Mouse (Mus musculus): ENCODE results near the gene Cgas.

Cgas gene

DNA sequence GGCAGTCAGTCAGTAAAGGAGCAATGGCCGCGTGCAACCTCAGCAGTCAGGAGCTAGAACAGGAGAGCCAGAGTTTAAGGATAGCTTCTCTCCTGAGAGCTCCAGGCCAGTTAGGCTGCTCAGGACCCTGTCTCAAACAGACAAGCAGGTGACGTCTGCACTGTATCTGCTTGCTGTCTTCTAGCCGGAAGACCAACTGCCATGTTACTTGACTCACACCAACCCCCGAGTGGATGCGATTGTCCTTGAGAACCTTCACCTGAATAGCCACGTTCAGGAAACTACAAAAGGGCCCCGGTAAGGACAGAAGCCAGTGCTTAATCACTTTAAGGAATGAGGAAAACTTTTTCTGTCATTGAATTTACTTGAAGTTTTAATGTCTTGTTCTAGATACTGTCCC lies 14.0 kb upstream of the Cgas start:
- no peak for DNase-seq (ENCODE audit: low spot score)

DNA sequence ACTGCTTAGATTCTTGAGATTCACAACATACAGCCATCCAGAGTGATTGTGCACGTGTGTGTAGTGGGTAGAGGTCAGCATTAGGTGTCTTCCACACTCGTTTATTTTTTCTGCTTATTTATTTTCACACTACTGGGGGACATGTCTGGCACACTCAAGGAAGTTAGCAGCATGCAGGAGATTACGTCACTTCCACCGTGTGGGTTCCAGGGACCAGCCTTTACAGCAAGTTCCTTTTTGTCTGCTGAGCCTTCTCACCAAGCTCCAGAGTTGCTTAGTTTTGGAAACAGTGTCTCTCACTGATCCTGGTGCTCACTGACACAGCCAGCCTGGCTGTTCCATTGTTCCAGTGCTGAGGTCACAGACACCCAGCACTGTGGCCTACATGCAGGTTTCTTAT lies 8.3 kb upstream of the Cgas start:
- DNase-seq (ENCODE audit: low spot score) = no peak

DNA sequence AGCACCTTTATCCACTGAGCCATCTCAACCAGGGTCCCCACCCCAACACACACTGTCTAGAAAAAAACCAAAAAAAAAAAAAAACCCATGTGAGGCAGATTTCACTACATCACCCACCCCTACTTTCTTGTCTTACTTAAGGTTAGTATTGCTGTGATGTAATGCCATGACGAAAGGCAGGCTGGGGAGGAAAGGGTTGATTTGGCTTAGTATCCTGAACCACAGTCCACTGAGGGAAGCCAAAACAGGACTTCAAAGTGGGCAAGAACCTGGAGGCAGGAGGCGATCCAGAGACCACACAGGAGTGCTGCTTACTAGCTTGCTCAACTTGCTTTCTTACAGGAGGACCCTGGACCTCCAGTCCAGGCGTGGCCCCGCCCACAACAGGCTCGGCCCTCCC lies 7.4 kb upstream of the Cgas start:
- no peak for DNase-seq (ENCODE audit: low spot score)

DNA sequence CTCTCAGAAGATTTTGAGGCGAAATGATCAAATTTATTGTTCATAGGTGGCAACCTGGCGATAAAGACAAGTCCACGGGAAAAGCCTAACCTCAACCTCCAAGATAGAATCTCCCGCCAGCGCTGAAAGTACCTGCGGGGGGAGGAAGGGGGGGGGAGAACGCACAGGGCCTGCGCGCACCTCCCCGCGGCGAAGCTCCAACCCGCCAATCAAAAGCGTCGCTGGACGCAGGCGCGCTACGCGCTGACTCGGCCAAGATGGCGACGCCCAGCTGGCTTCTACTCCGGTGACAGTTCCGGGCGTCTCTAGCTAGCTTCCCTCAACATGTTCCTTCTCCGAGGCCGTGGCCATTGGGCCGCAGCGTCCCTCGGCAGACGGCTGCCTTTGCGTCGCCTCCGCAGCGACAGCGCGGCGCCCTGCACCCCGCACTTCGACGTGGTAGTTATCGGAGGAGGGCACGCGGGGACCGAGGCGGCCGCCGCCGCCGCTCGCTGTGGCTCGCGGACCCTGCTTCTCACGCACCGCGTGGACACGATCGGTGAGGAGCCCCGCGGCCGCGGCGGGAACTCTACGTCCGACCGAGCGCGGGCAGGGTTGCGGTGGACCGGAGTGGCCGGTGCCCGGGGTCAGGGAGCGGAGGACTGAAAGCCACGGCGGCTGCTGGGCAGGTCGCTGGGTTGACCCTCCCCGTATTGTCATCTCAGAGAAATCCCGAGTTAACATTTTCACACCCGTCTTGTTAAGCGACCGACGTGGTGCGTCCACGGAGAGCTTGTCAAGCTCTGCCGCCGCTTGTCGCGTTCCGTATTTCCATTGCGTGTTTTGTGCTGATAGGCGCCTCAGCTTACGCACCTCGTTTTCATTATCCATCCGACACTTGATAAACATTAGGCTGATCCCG lies 5.2 kb upstream of the Cgas start, which contains the start of the genes Mto1 and Gm17324:
Mto1 (plus strand) TSS at position 236 of the 901 bp plus-strand sequence.
Gm17324 (minus strand) TSS at position 814 of the 901 bp plus-strand sequence.
- peak; percentile 84 for DNase-seq (ENCODE audit: low spot score)

DNA sequence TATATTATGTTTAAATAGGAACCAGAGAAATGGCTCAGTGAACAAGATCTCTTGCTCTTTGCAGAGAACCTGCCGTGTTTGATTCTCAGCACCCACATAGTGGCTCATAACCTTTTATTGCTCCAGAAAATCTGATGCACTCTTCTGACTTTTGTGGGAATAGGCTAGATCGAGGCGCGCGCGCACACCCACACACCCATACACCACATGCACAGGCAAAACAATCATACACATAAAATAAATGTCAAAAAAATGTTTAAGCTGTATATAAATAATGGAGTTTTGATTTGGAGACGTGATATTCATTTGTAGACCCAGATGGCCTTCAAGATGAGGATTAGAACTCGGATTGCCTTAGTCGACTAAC lies 4.6 kb upstream of the Cgas start:
- DNase-seq (ENCODE audit: low spot score) = no peak

DNA sequence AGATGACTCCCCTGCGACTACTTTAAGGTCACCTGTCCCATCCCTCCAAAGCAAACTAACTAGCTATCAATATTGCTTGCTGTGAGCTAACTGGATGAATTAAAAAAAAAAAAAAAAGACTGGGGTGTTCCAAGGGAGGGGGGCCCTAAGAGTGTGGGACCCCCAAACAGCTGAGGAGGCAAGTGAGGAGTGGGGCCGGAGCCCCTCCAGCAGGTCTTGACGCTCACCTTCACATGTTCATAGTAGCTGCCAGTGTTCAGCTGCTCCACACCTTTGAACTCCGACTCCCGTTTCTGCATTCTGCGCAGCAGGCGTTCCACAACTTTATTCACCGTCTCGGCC lies 829 bp downstream of the Cgas start:
- DNase-seq (ENCODE audit: low spot score) = no peak

DNA sequence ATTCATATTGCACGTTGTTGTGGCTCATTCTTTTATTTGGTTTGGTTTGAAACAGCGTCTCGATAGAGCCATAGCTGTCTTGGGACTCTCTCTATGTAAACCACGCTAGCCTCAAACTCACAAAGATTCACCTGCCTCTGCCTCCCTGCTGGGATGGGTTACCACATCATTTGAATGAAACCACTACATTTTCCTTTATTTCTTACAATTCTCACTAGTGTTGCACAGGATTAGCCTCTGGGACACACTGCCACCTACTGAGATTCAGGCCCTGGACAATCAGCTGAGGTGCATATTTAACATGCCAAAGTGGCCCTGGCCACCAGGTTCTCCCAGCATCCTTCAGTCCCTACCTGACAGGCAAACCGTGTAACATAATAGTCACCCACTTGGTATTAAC lies 3.6 kb downstream of the Cgas start:
- DNase-seq (ENCODE audit: low spot score) = no peak

DNA sequence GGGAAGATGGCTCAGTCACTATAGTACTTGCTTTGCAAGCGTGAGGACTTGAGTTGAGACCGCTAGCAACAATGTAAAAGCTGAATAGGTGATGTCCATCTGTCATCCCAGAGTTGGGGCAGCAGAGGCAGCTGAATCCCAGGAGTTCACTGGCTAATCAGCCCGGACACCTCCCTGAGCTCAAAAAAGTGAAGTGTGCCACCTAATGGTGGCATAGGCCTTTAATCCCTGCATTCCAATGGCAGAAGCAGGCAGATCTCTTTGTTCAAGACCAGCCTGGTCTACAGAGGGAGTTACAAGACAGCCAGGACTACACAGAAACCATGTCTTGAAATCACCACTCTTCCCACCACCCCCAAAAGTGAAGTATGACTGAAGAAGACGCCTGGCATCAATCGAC lies 10.6 kb downstream of the Cgas start:
- no peak for DNase-seq (ENCODE audit: low spot score)

DNA sequence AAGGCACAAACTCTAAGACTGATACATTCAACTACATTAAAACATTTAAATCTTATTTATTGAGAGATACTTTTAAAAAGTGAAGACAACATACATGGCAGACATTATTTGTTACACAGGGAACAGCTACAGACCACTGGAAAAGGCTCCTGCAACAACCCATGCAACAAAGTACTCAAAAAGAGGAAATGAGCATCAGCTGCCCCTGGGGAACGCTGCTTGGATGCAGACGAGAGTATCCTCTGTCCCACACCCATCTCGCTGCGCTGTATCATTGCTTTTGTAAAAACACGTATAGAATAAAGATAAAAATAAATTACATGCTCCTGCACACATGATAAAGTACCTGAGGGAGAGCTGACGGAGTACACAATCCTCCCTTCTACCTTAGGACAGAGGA lies 12.6 kb downstream of the Cgas start:
- DNase-seq (ENCODE audit: low spot score) = peak; percentile 18

DNA sequence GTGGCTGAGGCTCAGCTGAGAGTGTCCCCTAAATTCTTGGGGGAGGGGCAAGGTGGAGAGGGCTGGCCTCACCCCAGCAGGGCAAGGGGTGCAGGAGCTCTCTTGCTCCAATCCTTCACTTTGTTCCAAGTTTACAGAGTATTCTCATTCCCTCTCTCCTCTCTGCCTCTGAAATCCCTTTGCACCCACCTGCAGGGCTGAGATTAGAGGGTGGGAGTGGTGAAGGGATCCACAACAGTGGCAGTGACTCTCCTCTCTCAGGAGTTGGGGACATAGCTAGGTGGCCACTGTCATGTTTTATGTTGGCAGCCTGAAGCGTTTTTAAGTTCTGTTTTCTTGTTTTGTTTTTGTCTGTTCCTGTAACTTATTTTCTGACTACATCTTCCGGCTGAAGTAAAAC lies 13.5 kb downstream of the Cgas start:
- no peak for DNase-seq (ENCODE audit: low spot score)

DNA sequence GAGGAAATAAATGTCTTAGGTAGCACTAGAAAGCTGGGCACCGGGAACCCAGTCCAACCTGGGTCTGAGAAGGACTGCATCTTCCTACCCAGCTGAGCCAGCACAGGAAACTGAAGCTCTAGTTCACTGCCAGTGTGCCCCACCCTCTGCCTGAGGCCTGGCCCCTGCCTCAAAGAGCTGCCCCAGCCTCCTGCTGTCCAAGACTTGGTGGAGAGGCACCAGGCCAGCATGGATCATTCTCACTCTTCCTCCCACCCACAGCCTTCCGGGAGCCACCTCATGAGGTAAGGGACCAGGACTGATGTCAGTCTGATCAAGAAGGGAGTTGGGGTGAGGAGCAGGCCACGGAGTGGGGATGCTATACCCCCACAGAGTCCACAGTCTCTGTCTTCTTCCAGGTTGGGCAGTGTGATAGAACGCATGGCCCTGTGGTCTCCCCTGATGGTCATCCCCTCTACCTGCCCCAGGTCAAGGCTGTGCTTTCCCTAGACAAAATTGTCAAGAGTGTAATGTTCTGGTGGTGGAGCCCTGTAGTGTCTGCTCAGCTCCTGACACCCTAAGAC lies 14.1 kb downstream of the Cgas start:
- DNase-seq (ENCODE audit: low spot score) = no peak

DNA sequence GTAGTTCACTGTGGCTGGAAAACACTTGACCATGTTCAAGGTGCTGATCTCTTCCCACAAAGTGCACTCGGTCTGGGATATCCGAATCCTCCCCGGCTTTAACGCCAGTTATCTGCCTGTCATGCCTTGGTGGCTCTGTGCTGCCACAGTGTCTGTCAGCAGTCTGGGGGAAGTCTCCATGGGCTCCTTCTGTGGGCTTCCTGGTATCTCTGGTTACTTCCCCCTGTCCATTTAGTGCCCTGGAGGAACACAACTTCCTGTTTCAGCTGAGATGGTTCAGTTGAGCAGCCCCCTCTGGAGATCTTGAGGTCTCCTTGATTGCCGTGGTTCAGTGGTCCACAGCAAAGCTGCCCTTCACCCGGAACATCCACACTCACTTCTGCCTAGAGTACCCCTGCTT lies 14.9 kb downstream of the Cgas start:
- DNase-seq (ENCODE audit: low spot score) = no peak

DNA sequence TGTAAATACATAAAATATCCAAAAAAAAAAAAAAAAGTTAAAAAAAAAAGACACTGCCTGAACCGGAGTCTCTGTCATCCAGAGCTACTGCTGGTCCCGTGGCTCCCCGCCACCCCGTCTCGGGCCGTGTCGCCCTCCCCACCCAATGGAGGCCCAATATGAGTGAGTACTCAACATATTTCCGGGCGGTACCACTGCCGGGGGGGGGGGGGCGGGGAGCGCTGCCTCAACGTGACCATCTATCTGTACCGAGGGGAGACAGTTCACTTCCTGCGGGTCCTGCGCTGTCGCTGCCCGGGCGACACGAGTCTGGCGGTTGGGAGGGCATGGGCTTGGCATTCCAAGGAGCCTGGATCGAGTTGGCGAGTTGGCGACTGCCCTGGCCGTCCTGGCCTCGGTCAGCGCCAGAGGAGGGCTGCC lies 15.7 kb downstream of the Cgas start:
- DNase-seq (ENCODE audit: low spot score) = no peak

DNA sequence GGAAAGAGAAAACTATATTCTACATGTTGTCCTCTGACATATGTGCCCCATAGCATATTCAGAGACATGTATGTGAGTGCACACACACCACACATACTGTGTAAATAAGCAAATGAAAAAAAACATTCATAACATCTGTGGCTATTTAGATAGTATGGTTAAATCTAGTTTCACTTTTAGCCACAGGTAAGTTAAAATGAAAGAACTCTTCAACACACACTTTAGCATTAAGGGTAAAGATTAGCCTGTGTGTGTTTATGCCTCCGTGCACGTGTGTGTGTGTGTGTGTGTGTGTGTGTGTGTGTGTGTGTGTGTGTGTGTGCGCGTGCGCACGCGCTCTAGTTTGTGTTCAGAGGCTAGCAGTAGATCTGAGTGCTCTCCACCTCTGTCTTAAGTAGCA lies 41.4 kb downstream of the Cgas start:
- no peak for DNase-seq (ENCODE audit: low spot score)

DNA sequence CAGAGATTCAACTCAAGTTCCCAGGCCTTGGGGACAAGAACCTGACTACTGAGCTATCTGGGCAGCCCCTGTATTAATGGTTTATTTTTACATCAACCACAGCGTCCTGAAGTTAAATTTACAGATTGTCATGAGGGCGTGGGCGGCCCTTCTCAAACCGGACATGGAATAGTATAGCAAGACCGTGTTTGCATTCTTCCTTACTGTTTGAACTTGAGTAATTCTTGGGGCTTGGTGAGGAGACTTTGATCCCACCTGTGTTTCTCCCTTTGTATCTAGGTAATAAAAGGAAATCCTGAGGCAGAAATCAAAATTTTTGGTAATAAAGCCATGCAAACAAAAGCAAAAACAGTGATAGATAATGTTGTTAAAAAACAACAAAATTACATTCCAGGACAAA lies 42.5 kb downstream of the Cgas start:
- DNase-seq (ENCODE audit: low spot score) = no peak

DNA sequence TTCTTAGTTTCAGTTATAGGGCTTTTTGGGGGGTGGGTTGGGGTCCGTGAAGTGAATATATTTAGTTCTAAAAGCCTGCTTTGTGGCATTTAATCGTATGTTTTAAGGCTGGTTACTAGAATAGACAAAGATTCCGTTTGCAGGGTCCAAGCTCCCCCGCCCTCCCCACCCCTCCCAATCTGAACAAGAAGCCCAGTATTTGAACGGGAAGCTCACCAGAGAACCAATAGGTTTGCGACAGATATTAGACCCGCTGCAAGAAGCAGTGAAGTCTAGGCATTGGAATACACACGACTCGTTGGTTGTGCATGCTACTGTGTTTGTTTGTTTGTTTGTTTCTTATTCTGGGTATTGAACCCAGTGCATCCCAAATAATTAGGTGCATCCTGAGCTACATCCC lies 46.5 kb downstream of the Cgas start:
- DNase-seq (ENCODE audit: low spot score) = no peak

DNA sequence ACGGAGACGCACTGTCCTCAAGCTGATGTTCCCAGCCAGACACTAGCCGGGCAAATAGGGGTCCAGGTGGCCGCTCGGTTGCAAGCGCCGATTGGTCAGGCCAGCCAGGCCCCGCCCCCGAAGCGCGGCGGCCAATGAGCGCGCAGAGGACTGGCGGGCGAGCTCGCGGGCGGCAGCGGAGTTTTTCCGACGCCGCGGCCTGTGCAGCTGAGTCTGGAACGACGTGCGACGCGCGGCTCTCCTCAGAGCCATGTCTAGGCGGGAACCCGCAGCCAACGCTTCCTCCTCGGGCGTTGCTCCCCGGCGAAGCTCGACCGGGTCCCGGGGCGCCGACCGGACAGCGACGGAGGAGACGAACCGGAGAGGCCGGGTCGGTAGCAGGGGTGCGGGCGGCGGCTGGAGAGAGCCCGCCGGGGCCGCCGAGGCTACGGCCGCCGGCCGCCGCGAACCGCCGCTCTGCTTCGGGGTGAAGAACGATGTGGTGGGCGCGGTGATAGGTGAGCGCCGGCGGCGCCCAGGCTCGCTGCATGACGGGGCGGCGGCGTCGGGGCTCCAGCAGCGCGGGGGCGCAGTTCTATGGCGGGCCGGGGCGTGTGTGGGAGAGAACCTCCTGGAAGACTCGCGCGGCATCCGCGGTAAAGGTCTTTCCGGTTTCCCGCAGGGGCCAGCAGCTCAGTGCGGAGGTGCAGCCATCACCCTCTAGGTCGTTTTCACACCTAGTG lies 47.2 kb downstream of the Cgas start, which contains the start of gene Ddx43:
Ddx43 (plus strand) TSS at position 148 of the 722 bp plus-strand sequence.
- peak; percentile 11 for DNase-seq (ENCODE audit: low spot score)

DNA sequence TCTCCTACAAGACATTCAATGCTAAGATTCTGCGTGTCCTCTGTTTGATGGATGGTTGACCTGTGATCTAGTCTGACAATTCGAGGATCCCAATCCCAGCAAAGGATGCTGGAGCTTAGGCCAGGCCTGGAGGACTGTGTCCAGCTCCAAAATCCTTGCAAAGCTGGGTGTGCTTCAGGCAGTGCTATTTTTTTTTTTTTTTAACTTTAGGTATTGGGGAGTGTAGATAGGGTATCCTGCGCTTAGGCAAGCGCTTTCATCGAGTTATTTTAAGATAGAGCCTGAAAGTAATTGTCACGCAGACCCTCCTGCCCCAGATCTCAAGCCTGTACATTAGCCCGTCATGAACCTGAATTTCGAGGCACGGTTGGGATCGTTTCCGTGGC lies 47.8 kb downstream of the Cgas start:
- no peak for DNase-seq (ENCODE audit: low spot score)

DNA sequence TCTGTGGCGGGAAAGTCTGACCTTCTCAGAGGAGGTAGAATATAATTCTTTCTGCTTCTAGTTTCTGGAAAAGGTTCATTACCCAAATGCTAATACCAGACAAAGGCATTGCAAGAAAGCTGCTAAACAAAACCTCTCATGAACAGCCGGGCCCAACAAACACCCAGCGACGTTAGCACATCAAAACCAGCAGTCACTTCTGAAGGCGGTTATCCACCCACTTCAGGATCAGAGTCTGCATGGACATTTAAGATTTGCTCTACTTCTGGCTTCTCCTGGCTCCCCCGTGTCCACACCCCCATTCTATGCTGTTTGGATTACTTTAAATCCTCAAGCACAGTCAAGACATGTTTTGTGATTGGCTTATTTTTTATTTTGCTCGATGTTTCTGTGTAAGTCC lies 48.4 kb downstream of the Cgas start:
- DNase-seq (ENCODE audit: low spot score) = no peak

DNA sequence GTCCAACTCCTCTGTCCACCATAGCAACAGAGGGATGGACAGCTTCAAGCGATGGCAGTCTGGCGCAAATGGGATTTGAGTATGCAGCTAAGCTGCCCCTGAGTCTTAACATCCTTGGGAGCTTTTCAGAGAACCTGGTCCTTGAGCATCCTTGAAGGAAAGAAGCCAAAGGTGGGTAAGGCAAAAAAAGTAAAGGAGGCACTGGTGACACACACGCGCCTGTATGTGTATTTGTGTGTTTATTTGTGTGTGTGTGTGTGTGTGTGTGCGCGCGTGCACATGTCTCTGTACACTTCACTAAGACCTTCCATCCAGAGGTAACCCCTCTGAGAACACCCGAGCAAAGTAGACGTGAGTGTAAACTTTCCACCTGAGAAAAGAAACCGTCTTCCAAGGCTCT lies 49.3 kb downstream of the Cgas start:
- DNase-seq (ENCODE audit: low spot score) = no peak

DNA sequence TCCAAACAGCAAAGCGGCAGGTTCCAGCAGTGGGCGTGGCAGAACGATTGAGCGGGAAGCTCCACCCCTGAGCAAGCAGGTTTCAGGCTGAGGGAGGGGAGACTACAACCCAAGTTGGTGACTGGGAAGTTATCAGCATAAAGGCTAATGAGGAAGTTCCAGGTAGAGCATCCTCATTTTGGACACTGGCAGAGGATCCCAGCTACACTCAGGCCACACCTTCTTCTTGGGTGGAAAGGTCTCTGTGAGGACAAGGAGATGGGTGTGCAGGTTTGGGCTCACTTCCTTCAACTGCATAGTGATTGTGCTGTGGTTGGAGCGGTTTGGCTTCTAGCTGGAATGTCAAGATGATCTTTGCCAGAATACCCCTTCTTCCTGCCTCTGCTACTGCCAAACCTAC lies 53.1 kb downstream of the Cgas start:
- DNase-seq (ENCODE audit: low spot score) = no peak

DNA sequence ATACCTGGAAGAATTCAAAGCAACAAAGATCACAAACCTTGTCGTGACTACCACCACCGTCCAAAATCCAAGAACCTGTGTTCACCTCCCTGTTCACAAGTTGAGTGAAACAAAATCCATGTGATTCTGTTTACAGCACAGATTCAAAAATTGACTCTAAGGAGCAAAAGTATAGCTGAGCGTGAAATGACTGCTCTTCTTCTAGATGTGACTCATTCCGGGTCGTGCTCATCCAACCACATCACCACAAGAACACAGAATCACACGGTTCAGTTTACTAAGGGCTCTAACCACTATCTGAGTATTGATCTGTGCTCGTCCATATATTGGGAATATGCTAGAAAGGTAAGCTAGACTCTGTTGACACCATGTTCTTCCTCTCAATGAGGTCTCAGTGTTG lies 56.1 kb downstream of the Cgas start:
- DNase-seq (ENCODE audit: low spot score) = no peak

DNA sequence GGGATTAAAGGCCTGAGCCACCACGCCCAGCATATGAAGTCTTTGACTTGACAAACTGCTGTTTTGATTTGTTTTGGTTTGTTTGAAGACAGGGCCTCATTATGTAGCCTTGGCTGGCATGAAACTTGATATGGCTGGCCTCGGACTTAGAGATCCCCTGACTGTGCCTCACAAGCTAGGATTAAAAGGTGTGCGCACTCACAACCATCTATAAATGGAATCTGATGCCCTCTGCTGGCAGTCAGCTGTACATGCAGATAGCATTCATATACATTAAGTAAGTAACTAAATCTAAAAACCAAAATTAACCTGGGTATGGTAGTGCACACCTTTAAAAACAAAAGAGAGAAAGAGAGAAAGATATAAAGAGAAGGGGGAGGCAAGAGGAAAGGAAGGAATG lies 57.1 kb downstream of the Cgas start:
- DNase-seq (ENCODE audit: low spot score) = no peak
